Mouse (Mus musculus): ENCODE data around the gene Fam3b.

Fam3b gene

DNA sequence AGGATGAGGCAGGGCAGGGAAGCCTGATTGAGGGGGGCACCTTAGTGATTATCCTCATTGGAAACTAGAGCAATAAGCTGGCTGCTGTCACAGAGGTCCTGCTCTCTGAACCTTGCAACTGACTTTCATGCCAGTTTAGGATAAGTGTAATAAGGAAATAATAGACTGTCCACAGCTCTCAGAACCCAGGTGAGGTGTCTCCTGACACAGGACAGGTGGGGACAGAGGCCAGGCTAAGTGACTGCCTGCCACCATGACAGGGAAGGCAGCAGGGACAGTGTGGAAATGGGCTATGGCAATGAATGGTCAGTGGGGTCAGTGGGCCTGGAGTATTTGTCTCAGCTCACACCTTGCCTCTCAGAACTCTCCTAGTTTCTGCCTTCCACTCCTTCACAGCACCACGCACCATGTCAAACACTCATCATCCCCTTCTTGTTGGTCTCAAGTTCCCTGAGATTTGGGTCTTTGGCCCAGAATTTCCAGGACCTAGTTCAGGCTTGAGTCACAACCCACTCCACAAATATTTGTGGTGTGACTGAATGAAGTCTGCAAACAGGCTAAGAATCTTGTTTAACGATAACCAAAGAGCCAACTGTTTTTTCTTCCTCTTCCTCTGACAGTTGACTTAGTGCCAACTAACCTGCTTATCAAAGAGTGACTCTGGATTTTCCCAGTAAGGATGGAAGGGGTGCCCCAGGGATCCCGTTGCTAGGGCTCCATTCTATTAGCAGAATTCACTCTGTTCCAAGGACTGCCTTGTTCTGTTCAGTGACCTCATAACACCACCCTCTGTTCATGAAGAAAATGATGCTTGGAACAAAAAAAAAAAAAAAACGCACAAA, at the start of gene Fam3b:
Gene Fam3b, minus strand, starts transcription at position 718 of the 842 bp plus-strand sequence.
- DNase-seq, result no peak

DNA sequence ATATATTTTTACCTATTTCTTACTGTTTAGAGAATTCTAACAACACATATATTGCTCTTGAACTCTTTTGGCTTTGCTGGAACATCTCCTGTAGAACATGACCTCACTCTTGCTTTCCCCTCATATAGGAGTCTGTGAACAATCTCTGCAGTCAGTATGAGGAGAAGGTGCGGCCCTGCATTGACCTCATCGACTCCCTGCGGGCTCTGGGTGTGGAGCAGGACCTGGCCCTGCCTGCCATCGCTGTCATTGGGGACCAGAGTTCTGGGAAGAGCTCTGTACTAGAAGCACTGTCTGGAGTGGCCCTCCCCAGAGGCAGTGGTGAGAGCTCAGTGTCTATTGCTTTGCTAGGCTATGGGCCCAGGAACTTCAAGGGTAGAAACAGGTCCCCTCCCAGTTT, 29.7 kb upstream of the Fam3b start:
- DNase-seq, result no peak

GRCm38 (mm10) chr16:97536859-97537258, 22.2 kb upstream of the Fam3b start:
- no peak for DNase-seq

DNA sequence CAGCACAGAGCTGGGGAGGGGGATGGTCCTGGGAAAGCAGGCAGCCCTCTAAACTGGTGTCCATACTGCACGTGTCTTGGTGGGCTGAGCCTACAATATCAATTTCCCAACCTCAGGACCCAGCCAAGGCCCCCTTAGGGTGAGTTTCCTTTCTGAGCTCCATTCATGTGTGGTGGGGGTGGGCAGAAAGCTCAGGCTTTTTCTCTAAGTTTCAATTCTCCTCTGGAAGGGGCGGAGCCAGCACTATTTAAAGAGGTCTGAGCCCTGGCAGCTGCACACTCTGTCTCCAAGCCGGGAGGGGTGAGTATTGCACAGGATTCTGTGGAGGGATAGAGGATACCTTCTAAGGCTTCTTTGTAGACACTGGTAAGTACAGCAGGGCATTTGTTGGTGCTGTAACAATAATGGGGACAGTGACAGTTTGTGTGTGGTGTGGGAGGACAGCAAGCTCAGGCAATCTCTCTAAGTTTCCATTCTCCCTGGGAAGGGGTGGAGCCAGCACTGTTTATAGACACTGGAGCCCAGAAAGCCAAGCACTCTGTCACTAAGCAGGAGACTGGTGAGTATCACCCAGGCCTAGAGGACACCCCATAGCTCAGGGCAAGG, 21.3 kb upstream of the Fam3b start:
- peak; percentile 26 to 44 for DNase-seq

DNA sequence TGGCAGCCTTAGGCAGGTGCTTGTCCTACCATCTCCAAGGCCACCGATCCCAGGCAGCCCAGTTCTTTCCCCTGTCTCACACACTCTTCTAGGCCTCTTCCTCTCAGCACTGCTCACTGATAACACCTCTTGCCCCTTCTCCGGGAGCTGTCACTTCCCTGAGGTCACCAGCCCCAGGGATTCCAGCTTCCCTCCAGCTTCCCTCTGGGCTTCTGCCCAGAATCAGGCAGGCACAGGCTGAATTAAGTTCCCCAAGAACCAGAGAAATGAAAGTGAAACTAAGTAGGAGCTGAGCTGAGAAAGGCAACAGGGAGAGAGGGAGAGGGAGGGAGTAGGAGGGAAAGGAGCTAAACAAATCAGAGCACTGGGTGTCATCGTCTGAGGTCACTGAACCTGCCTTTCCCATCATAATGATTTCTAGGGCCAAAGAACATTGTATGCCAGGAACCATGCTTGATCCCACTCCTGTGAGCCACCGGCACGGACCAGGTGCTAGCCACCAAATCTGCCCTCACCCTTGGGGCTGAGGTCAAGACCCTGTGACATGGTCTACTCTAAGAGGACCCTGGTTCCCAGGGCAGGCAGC, 20.4 kb upstream of the Fam3b start:
- DNase-seq, result peak; percentile 25 to 40

GRCm38 (mm10) chr16:97534448-97534847, 19.8 kb upstream of the Fam3b start:
- peak; percentile 42 to 51 for DNase-seq

GRCm38 (mm10) chr16:97533751-97534150, 19.1 kb upstream of the Fam3b start:
- DNase-seq, result no peak

DNA sequence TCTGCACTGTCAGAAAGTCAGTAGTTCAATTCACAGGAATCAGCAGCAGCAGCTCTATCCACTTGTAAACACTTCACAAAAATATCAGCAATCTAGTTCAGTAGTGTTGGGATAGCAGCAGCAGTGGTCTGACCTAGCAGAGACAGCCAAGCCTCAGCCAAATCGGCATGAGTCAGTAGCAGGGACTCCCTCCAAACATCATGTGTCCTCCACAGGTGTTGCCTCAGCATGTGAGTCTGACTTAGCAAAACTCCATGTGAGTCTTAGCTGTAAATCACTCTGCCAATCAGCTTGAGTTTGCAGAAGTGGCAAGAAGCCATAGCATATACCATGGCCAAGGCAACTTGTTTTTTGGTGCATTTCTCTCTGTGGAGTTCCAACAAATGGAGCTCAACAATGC, 18.5 kb upstream of the Fam3b start:
- no peak for DNase-seq

DNA sequence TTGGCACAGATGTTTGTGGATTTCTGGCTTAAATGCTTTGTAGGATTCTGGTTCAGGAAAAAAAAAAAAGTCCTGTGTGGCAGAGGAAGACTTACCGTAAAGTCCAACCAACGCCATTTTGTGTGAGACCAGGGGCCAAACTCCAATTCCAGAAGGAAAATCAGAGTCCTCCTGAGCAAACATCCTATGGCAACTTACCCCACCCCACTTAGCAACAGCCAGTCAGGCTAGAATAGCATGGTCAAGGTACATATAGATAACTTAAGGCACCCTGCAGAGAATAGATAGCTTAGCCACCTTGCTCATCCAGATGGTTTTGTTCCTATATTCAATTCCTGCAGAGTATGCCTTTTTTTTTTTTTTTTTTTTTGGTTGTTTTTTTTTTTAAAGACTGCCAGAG, 14.6 kb upstream of the Fam3b start:
- no peak for DNase-seq

- peak; percentile 72 to 78 for DNase-seq
These were observed 8.4 kb upstream of the Fam3b start for GRCm38 (mm10) chr16:97523024-97523423.

DNA sequence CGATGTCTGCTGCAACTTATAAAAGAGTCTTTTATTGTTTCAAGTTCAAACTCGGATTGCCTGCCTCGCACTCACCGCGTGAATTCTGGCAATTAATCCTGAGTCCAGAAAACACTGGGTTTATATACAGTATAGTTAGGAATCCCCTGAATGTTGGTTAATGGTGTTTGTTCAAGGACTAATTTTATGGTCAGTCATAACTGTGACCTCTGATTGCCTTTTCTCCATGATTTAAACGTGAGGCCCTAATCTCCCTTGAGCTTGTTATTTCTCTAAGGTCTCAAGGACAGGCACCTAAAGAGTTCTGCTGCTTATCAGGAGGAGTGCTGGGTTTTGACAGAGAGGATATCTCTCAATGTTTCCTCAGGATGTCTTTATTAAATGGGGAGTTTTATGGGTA, 7.4 kb upstream of the Fam3b start:
- no peak for DNase-seq

- DNase-seq, result no peak
These were observed 1.7 kb upstream of the Fam3b start for GRCm38 (mm10) chr16:97516341-97516740.

- no peak for DNase-seq
These were observed 2.3 kb downstream of the Fam3b start for GRCm38 (mm10) chr16:97512347-97512751.

DNA sequence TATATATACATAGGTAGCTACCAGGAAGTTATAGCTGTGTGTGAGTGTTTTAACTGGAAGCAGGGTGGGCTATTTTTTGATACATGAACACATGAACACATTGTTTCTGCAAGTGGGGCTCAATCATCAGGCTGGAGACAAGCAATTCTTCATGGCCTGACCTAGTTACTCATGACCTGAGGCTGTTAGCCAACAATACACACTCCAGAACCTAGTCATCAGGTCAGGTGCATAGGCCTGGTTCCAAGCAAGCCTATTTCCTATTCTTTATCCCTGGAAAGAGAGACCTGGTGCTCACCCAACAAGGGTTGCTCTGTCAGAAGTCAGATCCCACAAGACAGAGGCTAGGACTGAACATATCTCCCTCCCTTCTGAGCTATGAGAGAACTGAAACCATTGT, 3.1 kb downstream of the Fam3b start:
- no peak for DNase-seq

GRCm38 (mm10) chr16:97510849-97511248, 3.8 kb downstream of the Fam3b start:
- no peak for DNase-seq

GRCm38 (mm10) chr16:97507783-97508182, 6.8 kb downstream of the Fam3b start:
- DNase-seq, result no peak

DNA sequence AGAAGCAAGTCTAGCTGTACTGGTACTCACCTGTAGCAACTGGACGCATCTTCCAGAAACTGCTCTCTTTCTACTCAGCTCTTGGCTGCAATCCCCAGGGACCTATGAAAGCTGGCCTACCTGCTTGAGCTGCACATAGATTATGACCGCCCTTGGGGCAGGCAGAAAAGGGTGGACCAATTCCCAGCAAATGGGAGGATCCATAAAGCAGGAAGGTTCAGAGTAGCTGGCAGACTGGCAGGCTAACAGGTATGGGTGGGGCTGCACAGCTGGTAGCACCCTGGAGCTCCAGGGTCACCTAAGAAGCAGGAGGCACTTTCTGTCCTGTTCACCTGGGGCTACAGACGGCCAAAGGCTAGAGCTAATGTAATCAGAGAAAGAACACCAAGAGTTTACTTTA, 9.8 kb downstream of the Fam3b start:
- no peak for DNase-seq

DNA sequence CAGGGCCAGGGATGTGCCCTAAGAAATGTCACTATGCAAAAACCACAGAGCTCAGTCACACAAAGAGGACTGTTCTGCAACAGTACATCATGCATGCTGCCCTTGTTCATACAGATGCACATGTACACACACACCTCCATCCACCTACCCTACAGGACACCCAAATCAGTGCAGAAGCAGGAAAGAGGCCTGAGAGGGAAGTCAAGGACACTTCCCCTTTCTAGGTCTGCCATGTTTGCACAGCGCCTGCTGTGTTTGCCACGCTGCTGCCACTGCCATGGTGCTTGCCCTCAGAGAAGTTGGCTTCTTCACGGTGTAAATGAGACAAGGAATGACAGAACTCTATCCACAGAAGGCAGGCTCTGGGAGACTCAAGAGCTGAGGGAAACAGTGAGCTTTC, 10.8 kb downstream of the Fam3b start:
- DNase-seq, result no peak

- DNase-seq, result no peak
These were observed 13.7 kb downstream of the Fam3b start for GRCm38 (mm10) chr16:97500901-97501300.

GRCm38 (mm10) chr16:97499450-97499849, 15.2 kb downstream of the Fam3b start:
- no peak for DNase-seq

DNA sequence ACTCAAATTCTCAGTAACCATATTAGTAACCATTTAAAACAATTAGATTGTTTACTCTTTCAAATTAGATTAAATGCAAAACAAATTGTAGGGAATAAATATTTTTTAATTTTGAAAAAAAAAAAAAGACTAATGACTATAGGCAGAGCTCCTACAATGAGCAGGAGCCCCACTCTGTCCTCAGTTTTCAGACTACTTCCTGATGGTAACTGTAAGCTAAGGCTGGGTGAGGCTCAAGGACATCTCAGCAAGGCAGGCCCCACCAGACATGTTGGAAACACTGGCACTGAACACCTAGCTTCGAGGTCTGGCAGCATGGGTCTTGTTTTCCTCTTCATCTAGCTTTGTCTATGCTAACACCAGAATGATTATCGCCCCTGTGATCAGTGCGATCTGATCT, 16.5 kb downstream of the Fam3b start:
- DNase-seq, result no peak

DNA sequence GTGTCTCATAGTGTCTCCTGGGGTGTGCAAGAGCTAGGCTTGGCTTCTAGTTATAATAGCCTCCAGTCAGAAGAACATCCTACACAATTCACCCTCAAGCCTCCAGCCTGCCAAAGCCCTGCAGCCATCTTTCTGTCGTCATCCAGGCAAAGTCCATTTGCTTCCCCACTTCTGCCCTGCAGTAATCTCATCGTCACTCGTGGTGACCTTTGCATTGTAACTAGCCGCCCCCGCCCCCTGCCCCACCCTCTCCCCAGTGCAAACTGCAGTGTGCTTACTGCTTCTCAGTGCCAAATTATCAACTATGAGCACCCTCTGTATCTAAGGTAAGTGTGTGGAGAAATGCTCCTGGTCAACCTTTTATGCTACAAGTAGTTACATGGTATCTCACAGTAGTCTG, 16.9 kb downstream of the Fam3b start:
- DNase-seq, result no peak

DNA sequence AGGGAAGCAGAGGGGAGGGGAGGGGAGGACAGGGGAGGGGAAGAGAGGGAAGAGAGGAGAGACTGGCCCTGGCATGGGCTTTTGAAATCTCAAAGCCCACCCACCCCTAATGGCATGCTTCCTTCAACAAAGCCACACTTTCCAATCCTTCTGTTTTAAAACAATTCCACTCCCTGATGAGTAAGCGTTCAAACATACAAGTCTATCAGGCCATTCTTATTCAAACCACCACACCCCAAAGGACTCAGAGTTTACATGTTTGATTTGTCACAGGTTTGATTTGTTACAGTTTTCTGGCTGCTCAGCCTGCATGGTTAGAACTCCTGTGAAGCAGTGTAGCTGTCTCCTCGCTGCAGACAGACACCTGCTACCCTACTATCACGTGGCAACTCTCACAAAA, 18.6 kb downstream of the Fam3b start:
- no peak for DNase-seq

GRCm38 (mm10) chr16:97492369-97492768, 22.2 kb downstream of the Fam3b start:
- DNase-seq, result no peak

Measured in cerebellum, postnatal 10 days (tissue).